Mouse (Mus musculus) fat pad, adult 2 months (tissue): Measurements from ENCODE around the gene Wtip.
"Not testable (repeated sequence)": the region's sequence is repeated elsewhere in the genome, so short reads cannot be mapped to it uniquely, and the experiment has no call there.

ENCODE experiments used
- DNase-seq: peaks from one replicate; pipeline ENCODE4 v3.0.0-alpha.2; 2011; ENCODE audit warnings: low read depth, low spot score; ENCODE audit errors: extremely low read depth

Wtip gene

GRCm38 (mm10) chr7:34133117-34133762 is at the start of gene Wtip:
Gene Wtip (minus strand): TSS chr7:34133268.
- DNase-seq, result no peak

- not testable (repeated sequence) for DNase-seq
Observed at GRCm38 (mm10) chr7:34176241-34176640, 43.2 kb upstream of the Wtip start.

- no peak for DNase-seq
Observed at GRCm38 (mm10) chr7:34172251-34172650, 39.2 kb upstream of the Wtip start.

- DNase-seq, result no peak
Observed at GRCm38 (mm10) chr7:34169454-34169853, 36.4 kb upstream of the Wtip start, which contains the start of gene Uba2. Gene Uba2 (minus strand): TSS chr7:34169599.

- no peak for DNase-seq
Observed at GRCm38 (mm10) chr7:34168470-34169251, 35.6 kb upstream of the Wtip start.

GRCm38 (mm10) chr7:34167766-34168469 is 34.9 kb upstream of the Wtip start:
- DNase-seq, result no peak

- DNase-seq, result no peak
Observed at GRCm38 (mm10) chr7:34166850-34167249, 33.8 kb upstream of the Wtip start.

- DNase-seq, result no peak
Observed at GRCm38 (mm10) chr7:34165999-34166398, 32.9 kb upstream of the Wtip start.

GRCm38 (mm10) chr7:34164671-34165070 is 31.6 kb upstream of the Wtip start:
- DNase-seq, result no peak

- DNase-seq, result no peak
Observed at GRCm38 (mm10) chr7:34159167-34159566, 26.1 kb upstream of the Wtip start.

GRCm38 (mm10) chr7:34157994-34158393 is 24.9 kb upstream of the Wtip start:
- no peak for DNase-seq

- no peak for DNase-seq
Observed at GRCm38 (mm10) chr7:34147193-34147592, 14.1 kb upstream of the Wtip start.

- no peak for DNase-seq
Observed at GRCm38 (mm10) chr7:34141123-34141522, 8.1 kb upstream of the Wtip start.

GRCm38 (mm10) chr7:34139493-34139892 is 6.4 kb upstream of the Wtip start:
- DNase-seq, result no peak

GRCm38 (mm10) chr7:34134336-34134735 is 1.3 kb upstream of the Wtip start:
- no peak for DNase-seq

- DNase-seq, result no peak
Observed at GRCm38 (mm10) chr7:34132355-34133079, 551 bp downstream of the Wtip start.

GRCm38 (mm10) chr7:34131959-34132354 is 1.1 kb downstream of the Wtip start:
- DNase-seq, result no peak

GRCm38 (mm10) chr7:34131118-34131517 is 1.9 kb downstream of the Wtip start:
- DNase-seq, result no peak

- no peak for DNase-seq
Observed at GRCm38 (mm10) chr7:34126291-34126690, 6.8 kb downstream of the Wtip start.

- DNase-seq, result no peak
Observed at GRCm38 (mm10) chr7:34125346-34125745, 7.7 kb downstream of the Wtip start.
